Mouse (Mus musculus): Measurements from ENCODE around the gene Cct7.
"Not testable (repeated sequence)": the region's sequence is repeated elsewhere in the genome, so short reads cannot be mapped to it uniquely, and the experiment has no call there.

Gene Cct7

DNA sequence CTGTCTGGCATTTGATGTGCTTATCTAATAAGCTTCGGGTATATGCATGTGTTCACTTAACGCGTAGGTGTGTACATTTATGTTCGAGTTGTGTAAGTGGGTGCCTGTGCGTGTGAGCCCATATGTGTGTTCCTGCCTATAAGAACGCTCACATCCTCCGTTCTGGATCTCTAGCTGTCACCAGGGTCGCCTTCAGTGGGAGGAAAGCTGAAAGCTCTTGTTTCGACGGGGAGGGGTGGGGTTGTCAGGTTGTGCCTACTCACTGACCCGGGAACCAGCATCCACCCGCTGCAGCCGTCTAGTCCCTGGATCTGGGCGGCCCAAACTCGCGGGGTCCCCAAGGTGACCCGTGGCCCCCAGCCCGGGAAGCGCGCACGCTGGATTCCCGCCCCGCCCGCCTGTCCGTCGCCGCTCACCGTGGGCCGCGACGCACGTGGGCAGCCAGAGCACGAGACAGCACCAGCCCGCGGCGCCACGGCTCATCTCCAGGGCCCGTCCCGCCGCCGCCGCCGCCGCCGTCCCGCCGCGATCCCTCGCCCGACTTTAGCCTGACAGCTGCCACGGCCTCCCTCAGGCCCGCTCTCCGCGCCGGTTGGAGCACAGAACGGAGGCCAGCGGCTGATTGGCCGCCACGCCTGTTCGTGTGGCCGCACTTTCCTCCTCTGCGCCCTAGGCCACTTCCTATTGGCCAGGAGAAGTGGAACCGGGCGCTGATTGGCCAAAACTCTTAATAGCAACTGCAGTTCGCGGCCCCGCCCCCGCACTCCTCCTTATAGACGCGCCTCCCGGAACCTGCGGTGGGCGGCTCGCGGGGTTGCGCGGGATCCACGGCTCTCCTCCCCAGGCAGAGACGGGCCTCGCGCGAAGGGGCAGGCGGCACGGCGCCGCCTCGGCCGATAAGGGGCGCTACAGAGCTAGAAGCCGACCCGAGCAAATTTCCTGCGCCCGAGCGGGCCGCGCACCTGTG is at the start of gene Cct7:
Gene Cct7 (plus strand): TSS at position 818 of the 967 bp plus-strand sequence.
- DNase-seq: peak; percentile 100

DNA sequence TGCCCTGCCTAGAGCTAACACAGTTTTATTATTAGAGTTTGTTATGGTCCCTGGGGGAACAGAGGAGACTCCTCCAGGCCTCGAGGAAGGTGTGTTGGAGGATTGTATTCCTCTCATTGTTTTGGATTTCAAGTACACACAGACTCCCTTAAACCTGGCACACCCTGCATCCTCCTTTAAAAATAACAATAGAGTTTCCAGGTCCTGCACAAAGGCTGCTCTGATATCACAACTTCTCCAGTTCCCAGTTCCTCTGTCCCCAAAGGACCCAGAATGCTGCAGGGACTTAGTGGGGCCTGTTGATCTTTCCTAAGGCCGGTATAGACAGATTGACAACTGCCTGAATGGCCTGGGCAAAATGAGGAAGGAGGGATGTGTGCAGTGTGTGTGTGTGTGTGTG is 48.7 kb upstream of the Cct7 start:
- no peak for DNase-seq

DNA sequence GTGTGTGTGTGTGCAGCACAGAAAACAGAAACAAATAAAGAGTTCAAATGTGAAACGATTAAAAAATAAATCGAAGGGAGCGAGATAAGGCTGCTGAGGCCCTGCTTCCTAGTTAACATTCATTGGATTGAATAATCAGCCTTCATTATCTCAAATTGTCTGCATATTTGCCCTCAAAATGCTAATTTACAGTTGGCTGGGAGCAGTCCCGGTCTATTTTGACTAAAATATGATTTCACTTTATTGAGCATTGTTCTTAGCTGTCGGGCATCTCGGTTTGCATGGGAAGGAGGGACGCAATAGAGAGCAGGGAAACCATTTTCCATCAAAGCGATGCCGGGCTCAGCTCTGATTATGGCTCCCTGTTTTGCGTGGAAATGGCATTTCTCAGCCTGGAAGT is 48.3 kb upstream of the Cct7 start:
- no peak for DNase-seq

DNA sequence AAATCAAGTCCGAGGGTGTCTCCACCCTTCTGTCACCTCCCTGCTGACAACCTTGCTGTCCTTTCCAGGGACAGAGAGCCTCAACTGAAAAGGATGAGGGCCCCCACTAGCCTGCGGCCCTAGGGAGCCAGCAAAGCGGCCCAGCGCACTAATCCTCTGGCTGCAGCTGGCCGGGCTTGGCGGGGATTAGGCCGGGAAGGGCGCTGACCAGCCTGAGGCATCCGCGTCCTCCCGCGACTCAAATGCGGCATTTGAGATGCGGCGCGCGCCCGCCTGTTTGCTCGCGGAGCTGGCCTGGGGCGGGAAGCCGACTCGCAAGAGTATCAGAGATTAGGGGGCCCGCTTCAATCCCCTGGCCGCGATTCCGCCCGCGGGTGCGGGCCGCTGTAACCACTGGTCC is 42.3 kb upstream of the Cct7 start:
- DNase-seq: no peak

DNA sequence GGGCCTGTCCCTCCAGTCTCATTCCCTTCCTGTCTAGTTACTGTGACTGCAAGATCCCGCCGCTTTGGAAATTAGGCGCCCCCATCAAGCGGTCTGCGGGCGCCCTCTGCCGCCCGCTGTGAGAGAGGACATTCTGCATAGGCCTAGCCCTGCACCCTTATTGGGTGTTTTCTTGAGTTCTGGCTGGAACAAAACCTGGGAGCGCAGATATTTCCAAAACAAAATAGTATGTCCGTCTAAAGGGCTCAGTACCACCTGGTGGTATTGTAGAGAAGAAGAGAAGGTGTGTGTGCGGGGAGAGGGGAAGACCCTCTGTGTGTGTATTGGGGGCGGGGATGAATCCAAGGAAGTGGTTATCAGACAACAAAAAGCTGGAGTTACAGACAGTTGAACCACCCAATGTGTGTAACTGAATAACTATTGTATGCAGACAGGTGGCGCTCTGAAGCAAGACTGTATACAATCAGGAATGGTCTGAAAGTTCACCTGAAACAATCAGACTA is 40.5 kb upstream of the Cct7 start:
- peak; percentile 50 to 74 for DNase-seq

DNA sequence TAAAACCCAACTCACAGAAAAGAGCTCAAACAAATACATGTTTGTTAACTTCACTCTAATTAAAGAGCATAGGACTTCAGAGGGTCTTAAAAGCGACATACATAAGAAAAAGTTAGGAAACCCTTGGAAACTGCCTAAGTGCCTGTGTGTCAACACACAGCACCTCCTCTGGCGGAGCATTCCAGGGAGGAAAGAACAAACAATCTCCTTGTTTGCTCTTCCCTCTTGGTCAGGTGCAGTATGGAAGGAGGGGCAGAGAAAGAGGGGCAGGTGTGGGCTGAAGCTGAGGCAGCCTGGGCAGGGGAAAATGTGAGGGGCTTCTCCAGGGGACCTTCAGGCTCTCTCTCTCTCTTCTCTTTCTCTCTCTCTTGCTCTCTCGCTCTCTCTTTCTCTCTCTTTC is 35.5 kb upstream of the Cct7 start:
- no peak for DNase-seq

DNA sequence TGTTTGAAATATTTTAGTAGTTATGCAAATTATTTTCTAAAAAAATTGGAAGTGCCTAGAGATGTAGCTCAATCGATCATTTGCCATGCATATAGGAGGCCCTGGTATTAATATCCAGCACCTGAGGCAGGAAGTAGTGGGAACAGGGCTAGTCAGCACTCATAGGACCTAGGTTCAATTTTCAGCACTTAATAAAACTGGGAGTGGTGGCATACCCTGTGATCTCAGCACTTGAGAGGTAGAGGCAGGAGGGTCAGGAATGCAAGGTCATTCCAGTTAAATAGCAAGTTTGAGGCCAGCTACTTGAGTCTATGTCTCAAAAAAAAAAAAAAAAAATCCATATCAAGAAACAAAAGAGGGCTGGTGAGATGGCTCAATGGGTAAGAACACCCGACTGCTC is 32.2 kb upstream of the Cct7 start:
- no peak for DNase-seq

DNA sequence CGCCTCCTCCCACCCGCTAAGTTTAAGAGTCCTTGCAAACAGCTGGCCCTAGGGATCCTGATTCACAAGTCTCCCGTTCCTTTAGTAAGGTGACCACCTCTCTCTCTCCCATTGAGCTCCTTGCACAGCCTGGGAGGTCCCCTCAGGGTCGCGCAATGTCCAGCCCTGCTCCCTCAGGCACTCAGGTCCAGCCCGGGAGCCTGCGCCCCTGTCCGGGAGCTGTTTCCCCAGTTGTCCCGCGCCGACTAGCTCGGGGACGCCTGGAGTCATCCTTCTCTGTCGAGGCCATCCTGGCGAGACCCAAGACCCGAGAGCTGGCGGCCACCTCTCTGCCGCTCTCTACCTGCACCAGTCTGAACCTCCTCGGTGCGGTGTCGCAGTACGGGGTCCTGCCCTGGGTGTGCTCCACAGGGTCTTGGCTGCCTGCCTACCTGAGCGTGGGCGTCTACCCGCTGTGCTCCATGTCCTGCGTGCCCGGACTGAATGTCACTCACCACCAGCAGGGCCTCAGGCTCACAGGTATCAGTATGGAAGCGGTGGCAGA is 27.4 kb upstream of the Cct7 start, which contains the start of gene Noto:
Gene Noto (plus strand): TSS at position 51 of the 544 bp plus-strand sequence.
- no peak for DNase-seq

DNA sequence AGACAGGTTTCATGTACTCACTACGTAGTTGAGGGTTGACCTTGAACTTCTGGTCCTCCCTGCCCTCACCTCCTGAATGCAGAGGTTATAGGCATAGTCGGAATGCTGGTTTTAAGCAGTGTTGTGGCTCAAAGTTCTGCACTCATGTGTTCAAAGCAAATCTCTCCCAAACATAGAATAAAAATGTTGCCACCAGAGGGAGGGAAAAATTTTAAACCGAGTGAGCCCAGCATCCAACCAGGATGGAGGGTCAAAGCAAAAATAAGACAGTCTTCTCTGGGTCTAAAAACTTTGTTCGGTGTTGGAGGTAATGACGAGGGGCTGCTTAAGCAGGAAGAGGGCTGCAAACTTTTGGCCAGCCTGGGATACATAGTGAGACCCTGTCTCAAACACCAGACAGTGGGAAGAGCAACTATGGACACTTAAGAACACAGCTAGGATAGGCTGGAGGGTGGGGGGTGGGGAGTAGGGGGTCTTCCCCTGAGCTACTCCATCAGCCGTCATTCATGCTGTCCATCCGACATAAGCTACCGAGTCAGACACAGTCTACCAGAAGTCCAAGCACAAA is 20.0 kb upstream of the Cct7 start:
- DNase-seq: no peak

DNA sequence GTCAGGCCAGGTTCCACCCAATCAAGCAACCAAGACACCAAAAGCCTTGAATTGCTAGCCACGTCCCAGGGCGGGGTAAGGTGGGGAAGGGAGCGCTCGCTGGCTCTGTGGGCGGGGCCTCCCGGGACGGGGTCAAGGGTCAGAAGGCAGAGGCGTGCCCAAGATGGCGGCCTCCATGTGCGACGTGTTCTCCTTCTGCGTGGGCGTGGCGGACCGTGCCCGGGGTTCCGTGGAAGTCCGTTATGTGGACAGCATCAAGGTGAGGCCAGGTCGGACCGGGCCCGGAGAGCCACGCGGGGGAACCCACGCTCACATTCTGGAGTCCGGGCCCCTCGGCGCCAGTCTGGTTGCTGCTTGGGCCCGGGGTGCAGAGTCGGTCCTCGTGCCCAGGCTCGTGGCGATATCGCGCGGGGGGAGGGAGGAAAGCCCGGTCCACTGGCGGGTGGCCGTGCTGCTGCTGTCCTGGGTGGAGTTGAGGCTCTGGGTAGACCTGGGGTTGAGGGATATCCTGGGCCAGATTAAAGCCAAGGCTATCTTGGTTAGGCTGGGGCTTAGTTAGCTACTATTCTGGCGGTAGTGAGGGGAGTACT is 19.4 kb upstream of the Cct7 start, which contains the start of gene Smyd5:
Gene Smyd5 (plus strand): TSS at position 148 of the 590 bp plus-strand sequence.
- peak; percentile 92 to 94 for DNase-seq

DNA sequence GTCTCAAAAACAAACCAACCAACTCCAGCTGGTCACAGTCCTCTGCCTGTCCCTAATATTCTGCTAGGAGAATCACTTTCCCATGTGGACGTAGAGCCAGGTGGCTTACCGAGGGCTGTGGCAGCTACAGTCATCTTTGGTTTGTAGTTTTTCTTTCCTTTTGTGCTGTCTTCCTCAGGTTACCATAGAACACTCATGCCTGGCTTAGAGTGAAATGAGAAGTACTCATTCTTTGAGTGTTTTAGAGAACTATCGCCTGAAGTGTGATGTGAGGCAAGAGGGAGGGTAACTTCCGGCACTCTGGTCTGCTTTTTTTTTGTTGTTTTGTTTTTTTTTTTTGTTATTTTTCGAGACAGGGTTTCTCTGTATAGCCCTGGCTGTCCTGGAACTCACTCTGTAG is 17.4 kb upstream of the Cct7 start:
- DNase-seq: no peak

DNA sequence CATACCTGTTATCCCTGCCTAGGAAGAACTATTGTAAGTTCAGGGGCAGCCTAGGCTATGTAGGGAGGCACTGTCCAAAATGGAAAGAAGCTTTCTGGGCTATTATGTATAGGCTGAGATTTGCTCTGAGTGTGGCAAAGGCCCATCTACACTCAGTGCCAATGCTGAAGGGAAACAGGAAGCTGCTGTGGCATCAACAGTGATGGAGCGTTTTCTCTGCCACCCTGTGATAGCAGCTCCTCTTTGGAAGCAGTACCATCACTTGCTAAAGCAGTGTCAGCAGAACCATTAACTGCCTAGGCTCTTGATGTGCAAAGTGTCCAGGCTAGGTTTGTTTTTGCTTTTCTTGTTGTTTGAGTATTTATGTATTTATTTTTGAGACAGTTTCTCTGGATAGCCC is 15.1 kb upstream of the Cct7 start:
- DNase-seq: no peak

DNA sequence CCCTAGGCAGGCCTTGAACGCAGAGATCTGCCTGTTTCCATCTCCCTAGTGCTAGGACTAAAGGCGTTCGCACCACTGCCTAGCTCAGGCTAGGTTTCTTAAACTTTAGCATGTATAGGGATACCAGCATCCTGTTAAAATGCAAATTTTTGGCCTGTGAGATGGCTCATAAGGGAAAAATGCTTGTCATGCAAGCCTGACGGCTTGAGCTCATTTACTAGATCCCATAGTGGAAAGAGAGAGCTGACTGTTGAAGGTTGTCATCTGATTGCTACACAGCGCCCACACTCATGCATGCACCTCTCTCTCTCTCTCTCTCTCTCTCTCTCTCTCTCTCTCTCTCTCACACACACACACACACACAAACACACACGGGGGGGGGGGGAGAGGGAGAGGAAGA is 14.7 kb upstream of the Cct7 start:
- no peak for DNase-seq

DNA sequence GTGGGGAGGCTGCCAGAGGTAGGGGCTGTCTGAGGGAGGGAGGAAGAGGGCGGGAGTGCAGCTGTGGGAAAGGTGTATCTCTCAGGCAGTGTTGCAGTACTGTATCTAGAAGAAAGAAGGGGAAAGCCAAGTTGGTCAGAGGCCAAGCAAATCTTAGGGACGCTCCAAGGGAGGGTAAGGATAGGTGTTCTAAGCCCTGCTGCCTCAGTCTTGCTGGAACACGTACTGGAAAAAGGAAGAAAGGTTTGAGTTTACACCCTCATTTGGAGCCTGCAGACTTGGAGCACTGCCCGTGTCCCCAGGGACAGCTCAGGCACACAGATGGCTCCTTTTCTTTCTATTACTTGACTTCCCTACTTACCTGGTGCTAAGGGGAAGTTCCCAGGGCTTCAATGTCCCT is 10.2 kb upstream of the Cct7 start:
- DNase-seq: no peak

DNA sequence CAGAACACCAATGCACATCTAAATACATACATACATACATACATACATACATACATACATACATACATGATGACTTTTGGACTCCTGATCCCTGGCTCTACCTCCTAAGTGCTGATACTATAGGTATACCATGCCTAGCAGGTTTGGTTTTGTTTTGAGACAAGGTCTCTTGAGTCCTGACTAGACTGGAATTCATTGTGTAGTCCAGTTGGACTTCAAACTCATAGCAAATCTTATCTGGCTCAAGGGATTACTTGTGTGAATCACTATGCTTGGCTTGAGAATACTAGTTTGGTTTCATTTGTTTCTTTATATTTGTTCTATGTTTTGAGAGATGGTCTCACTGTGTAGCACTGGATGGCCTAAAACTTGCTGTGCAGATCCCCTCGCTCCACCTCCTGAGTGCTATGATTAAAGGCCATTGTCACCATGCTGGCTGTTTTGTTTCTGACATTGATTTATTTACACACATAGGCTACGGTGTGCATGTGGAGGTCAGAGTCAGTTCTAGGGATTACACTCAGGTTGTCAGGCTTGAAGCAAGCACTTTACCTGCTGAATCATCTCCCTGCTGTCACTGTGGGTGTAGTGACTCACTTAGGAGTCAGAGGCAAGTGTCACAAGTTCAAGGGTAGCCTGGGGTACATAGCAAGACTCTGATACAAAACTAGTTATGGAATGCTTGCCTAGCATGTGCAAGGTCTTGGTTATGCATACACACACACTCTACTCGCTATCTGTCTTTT is 7.7 kb upstream of the Cct7 start:
- DNase-seq: no peak

DNA sequence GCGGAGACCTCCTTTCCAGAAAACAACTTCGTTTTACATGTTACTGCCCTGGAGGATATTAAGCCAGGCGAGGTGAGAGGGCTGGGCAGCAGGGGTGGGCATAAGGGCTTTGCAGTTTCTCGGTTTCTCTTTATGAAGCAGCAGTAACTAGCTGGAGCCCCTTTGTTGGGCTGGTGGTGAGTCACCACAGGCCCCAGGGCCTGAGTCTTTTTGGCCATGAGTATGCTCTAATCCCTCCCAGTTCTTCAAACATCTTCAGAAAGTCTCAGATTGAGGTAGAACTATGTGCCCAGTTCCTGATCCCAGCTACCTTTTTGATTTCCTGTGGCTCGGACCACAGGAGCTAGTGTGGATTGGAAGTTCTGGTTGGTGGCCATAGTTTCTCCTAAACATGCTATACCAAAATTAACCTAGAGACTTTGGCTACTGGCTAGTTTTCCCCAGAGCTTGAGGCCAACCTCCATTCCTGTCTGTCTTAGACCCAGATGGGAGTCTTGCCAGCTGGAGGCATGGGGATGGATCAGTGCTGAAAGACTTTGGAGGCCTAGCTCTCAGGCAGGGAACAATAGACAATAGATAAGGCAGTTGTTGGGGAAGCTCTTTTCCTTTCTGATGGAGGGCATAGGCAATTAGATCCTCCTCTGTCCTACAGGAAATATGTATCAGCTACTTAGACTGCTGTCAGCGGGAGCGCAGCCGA is 6.9 kb upstream of the Cct7 start:
- DNase-seq: no peak

DNA sequence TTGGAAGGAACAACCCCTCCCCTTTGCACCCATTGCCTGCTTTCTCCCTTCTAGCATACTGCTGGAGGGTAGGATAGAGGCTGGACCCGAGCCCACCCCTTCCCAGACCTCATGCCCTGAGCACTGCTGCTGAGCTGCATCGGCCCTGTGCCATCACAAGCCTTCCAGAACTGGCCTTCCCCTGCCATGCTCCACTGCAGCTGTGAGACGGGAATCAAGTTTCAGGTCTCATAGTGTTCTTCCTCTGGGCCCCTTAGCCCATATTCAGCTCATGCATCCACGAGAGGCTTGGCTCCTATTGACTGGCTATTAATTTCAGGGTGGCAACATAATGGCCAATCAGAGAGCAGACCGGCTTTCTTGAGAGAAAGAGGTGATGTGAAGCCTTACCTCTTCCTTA is 6.0 kb upstream of the Cct7 start:
- no peak for DNase-seq

DNA sequence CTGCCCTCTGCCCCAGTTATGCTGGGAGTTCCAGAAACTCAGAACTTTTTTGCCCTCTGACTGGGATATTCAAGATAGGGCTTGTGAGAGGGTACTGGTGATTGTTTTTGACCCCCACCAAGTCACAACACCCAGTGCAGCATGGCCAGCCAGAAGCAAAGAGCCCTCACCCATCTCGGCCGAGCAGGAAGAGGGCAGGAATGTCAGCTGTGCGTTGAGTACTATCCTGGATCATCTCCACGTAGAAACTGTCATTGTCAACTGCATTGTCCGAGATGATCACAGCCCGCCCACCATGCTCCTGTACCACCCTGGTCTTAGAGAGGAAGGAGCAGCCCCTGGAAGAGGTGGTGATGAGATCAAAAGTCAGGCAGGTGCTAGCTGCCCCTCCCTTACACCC is 4.0 kb upstream of the Cct7 start:
- DNase-seq: no peak

DNA sequence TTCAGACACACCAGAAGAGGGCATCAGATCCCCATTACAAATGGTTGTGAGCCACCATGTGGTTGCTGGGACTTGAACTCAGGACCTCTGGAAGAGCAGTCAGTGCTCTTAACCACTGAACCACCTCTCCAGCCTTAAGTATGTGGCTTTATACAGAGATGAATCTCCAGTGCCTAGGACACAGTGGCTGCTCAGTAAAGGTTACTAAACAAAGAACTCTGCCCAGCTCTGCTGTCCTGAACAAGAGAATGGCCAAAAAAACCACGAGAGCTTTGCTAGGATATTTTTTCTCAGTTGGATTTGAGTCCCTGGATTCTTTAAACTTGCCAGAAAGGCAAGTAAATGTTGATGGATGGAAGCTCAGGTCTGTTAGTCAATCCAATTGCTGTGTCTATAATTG is 1.2 kb upstream of the Cct7 start:
- not testable (repeated sequence) for DNase-seq

DNA sequence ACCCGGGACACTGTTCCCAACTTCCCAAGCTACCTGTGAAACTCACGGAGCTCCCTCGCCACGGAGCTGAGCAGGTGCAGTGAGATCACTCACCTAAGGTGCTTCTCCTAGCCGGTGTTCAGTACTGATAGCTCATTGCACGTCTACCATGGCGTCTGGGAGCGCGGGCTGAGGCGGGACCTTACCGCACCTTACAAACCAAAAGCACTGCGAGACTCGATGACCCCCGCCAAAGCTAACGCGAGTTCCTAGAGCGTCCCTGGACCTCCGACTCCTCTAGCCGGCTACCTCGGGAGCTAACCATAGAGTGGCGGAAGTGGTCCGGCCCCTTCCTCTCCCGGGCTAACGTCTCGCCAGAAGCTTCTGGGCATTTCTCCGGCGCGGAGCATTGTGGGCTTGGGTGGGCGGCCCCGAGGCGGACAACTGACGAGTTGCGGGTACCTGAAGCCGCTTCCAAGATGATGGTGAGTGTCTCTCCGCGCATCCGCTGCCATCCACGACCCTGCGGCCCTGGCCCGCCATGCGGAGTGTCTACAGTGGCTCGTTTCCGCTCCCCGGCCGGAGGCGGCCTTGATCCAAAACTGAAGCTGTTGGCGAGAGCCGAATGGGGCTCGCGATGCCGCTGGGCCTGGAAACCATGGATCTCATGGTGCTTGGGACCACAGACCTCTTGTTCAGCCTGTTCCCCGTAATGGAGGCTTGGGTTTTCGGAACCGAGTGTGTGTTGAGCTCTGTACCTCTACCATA is 523 bp downstream of the Cct7 start, which contains the start of gene Pradc1:
Gene Pradc1 (minus strand): TSS at position 307 of the 747 bp plus-strand sequence.
- peak; percentile 98 to 99 for DNase-seq

DNA sequence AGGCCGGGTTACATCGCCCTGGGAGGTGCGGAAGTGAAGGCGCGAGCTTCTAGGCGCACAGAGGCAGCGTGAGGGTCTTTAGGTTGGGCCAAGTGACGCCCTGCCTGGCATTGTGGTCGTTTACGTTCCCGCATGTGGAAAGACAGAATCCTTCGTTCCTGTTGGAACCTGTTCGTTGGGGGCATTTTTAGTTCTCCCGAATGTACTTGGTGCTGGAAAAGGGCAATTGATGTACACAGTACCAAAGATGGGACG is 1.0 kb downstream of the Cct7 start:
- DNase-seq: no peak
